Mouse (Mus musculus) lung, postnatal 0 days (tissue): ENCODE measurements at regions not wholly inside any gene's neighbourhood (a gene's known extent, or its start where the extent isn't known, plus 50 kb on each side); places are given as distances from the start of the nearest gene placed in this dataset.

Experiments
- ATAC-seq: fragments of 200-750 bp; cut with Nextera tagmentation; 2 replicates; pipeline ENCODE4 v1.8.0; 2017; ENCODE audit warnings: moderate library complexity
- DNase-seq: peaks from one replicate; pipeline ENCODE4 v3.0.0-alpha.2; 2016; ENCODE audit warnings: low spot score
- H3K27ac ChIP-seq: fragments of 300-500 bp; sonication (generic); 2 replicates; pipeline ENCODE4 v1.5.1; 2014; ENCODE audit warnings: antibody characterized with exemption, mild to moderate bottlenecking, low read length, mixed read lengths
- H3K27me3 ChIP-seq: fragments of 300-500 bp; sonication (generic); replicated peaks from 2 replicates; pipeline ENCODE4 v1.6.1; 2014; ENCODE audit warnings: low read length, mixed read lengths; ENCODE audit not compliant: insufficient read depth
- H3K36me3 ChIP-seq: fragments of 300-500 bp; sonication (generic); 2 replicates; pipeline ENCODE4 v1.6.1; 2014; ENCODE audit warnings: low read length, mixed read lengths; ENCODE audit not compliant: insufficient read depth
- H3K4me1 ChIP-seq: fragments of 300-500 bp; sonication (generic); 2 replicates; pipeline ENCODE4 v1.6.1; 2014; ENCODE audit warnings: antibody characterized with exemption, low read depth, low read length, mixed read lengths; ENCODE audit not compliant: insufficient read depth
- H3K4me2 ChIP-seq: fragments of 300-500 bp; sonication (generic); replicated peaks from 2 replicates; pipeline ENCODE4 v1.6.1; 2014; ENCODE audit warnings: low read depth, mild to moderate bottlenecking, low read length, moderate library complexity, mixed read lengths
- H3K4me3 ChIP-seq: fragments of 300-500 bp; sonication (generic); 2 replicates; pipeline ENCODE4 v1.5.1; 2014; ENCODE audit warnings: low read depth, low read length
- H3K9ac ChIP-seq: fragments of 300-500 bp; sonication (generic); replicated peaks from 2 replicates; pipeline ENCODE4 v1.6.1; 2014; ENCODE audit warnings: low read depth, mild to moderate bottlenecking
- H3K9me3 ChIP-seq: fragments of 300-500 bp; sonication (generic); 2 replicates; pipeline ENCODE4 v1.6.1; 2016; ENCODE audit warnings: low read length, mixed read lengths
- CTCF ChIP-seq: IDR thresholded peaks from 2 replicates; pipeline ENCODE4 v1.5.1; 2016; ENCODE audit warnings: antibody characterized with exemption, mild to moderate bottlenecking
- EP300 ChIP-seq: IDR thresholded peaks from 2 replicates; pipeline ENCODE4 v1.6.1; 2016; ENCODE audit warnings: antibody characterized with exemption, mild to moderate bottlenecking, control low read depth
- WGBS: fragments of 180-500 bp; shearing (Covaris S2); extraction: QIAGEN DNeasy Blood & Tissue Kit; methylation state at CpG from one replicate; pipeline ENCODE4 v1.1.7; 2014; 5-methylcytosine and 5-hydroxymethylcytosine counted together

GRCm38 (mm10) chr1:128837361-128837760, 245.3 kb upstream of the Cxcr4 start:
- no peaks in the 10 kb centered on the region for H3K27me3 ChIP-seq
- H3K9ac ChIP-seq, result no peak overlapping the region
- no peak overlapping the region for H3K27ac ChIP-seq
- no peak for DNase-seq
- TF ChIP-seq EP300 (no peak), CTCF (no peak)
- no peaks in the 10 kb centered on the region for H3K9me3 ChIP-seq
- no peaks in the 10 kb centered on the region for H3K4me1 ChIP-seq
- 86% methylated on average over 4 of the region's 4 CpGs for WGBS
- no peak overlapping the region for H3K4me3 ChIP-seq
- no peak overlapping the region for H3K4me2 ChIP-seq
- no peaks in the 10 kb centered on the region for H3K36me3 ChIP-seq
- ATAC-seq, result no peak

DNA sequence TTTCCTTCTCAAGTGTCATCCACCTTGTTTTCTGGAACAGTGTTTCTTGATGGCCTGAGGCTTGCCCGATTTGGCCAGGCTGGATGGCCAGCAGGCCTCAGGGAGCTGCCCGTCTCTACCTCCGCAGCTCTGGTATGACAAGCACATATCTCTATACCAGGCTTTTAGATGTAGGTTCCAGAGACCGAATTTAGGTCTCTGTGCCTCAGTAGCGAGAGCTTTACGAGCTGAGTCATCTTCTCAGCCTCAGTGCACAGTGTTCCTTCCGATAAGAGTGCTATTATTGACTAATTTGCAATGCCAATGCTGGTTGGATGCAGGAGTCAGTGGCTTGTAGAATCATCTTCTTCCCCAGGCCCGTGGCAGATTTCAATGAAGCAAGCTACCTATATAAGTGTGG, 243.4 kb upstream of the Cxcr4 start:
- H3K27ac ChIP-seq, result no peak overlapping the region
- WGBS, result 81% methylated on average over 8 of the region's 8 CpGs
- ATAC-seq (no peak), DNase-seq (no peak)
- no peaks in the 10 kb centered on the region for H3K27me3 ChIP-seq
- no peaks in the 10 kb centered on the region for H3K36me3 ChIP-seq
- H3K4me2 ChIP-seq, result no peak overlapping the region
- no peak overlapping the region for H3K9ac ChIP-seq
- no peaks in the 10 kb centered on the region for H3K9me3 ChIP-seq
- no peak overlapping the region for H3K4me3 ChIP-seq
- no peaks in the 10 kb centered on the region for H3K4me1 ChIP-seq
- TF ChIP-seq EP300 (no peak), CTCF (no peak)

DNA sequence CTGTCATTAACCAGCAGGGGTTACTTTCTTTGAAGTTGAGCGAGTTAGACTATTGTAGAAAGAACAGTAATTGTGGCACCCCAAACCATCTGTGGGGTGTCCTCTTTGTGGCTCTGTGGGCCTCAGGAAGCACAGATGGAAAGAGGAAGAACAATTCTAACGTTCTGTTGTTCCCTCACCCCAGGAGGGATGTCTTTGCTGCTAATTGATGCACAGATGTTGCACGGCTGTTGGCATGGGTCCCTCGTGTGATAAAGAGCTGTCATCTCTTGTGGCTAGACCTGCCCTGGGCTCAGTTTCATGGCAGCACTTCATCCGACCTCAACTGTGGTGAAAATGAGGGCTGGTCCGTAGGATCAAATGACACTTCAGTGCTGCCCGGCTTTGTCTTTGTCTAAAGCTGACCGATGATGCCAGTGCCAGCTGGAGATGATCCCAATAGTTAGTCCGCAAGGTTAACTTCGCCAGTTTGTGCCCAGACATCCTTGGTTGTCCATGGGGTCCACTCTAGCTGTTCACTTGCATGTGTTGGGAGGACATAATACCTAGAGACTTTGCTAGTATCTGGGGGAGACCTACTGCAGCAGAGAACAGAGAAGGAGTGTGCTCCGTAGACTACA, 241.1 kb upstream of the Cxcr4 start:
- DNase-seq (no peak), ATAC-seq (no peak)
- Histone ChIP-seq H3K4me3 (no peak overlapping the region), H3K27ac (no peak overlapping the region), H3K36me3 (no peaks in the 10 kb centered on the region), H3K9me3 (no peaks in the 10 kb centered on the region), H3K4me2 (no peak overlapping the region), H3K27me3 (no peaks in the 10 kb centered on the region), H3K9ac (no peak overlapping the region), H3K4me1 (no peaks in the 10 kb centered on the region)
- TF ChIP-seq EP300 (no peak), CTCF (no peak)
- WGBS, result 36% methylated on average over 11 of the region's 11 CpGs

- TF ChIP-seq EP300 (no peak), CTCF (peak; percentile 94)
- Histone ChIP-seq H3K4me2 (peak overlapping the region; percentile 63), H3K27ac (no peak overlapping the region), H3K9me3 (no peaks in the 10 kb centered on the region), H3K4me3 (peak overlapping the region; percentile 45), H3K9ac (peak overlapping the region; percentile 39; the same call in 1 of the 2 replicates), H3K36me3 (no peaks in the 10 kb centered on the region), H3K27me3 (no peaks in the 10 kb centered on the region), H3K4me1 (no peaks in the 10 kb centered on the region)
- 7% methylated on average over 18 of the region's 18 CpGs for WGBS
- DNase-seq (peak; percentile 84), ATAC-seq (peak; percentile 80)
Observed at GRCm38 (mm10) chr1:128832201-128832883, 240.2 kb upstream of the Cxcr4 start.

DNA sequence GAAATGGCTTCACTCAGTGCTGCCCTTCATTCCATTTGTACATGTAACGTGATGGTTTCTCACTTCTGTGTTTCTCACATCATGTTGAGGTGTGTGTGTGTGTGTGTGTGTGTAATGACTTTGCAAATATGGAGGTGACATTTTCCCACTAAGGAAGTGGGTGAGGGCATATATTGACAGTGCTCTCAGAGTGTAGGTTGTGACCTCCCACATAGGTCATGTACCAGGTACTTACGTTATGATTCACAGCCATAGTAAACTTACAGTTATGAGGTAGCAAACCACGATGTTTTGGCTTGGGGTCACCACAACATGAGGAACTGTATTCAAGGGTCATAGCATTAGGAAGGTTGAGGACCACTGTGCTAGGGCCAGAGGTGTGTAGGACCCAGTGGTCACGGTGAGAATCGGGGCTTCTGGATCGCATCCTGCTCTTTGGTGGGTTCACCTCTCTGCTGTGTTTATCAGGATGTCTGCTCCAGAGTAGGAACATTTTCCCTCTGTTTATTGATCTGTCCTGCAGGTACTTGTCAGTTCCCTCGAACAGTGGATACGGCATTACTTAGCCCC, 238.7 kb upstream of the Cxcr4 start:
- Histone ChIP-seq H3K27ac (no peak overlapping the region), H3K4me2 (no peak overlapping the region), H3K4me3 (no peak overlapping the region), H3K9ac (no peak overlapping the region), H3K9me3 (no peaks in the 10 kb centered on the region), H3K4me1 (no peaks in the 10 kb centered on the region), H3K36me3 (no peaks in the 10 kb centered on the region), H3K27me3 (no peaks in the 10 kb centered on the region)
- WGBS, result 80% methylated on average over 8 of the region's 8 CpGs
- DNase-seq (no peak), ATAC-seq (no peak)
- TF ChIP-seq EP300 (no peak), CTCF (no peak)

- no peak for TF ChIP-seq EP300
- TF ChIP-seq CTCF, result no peak
- Histone ChIP-seq H3K36me3 (no peaks in the 10 kb centered on the region), H3K4me2 (no peak overlapping the region), H3K4me3 (no peak overlapping the region), H3K27ac (no peak overlapping the region), H3K9me3 (no peaks in the 10 kb centered on the region), H3K27me3 (no peaks in the 10 kb centered on the region), H3K4me1 (no peaks in the 10 kb centered on the region), H3K9ac (no peak overlapping the region)
- DNase-seq (peak; percentile 44), ATAC-seq (0 out of 2 replicates have a peak, but pooled peaks have one; percentile 27)
- 20% methylated on average over 2 of the region's 2 CpGs for WGBS
Observed at GRCm38 (mm10) chr1:128829536-128829935, 237.4 kb upstream of the Cxcr4 start.
